Mouse (Mus musculus) kidney, postnatal 14 days (tissue): Measurements from ENCODE around the gene Nxnl1.
A peak's percentile ranks its signal among the peaks of the same experiment; 100 is the strongest.

ENCODE experiments used
- DNase-seq: peaks from one replicate; pipeline ENCODE4 v3.0.0; 2022; ENCODE audit warnings: mixed read lengths

The Nxnl1 gene

DNA sequence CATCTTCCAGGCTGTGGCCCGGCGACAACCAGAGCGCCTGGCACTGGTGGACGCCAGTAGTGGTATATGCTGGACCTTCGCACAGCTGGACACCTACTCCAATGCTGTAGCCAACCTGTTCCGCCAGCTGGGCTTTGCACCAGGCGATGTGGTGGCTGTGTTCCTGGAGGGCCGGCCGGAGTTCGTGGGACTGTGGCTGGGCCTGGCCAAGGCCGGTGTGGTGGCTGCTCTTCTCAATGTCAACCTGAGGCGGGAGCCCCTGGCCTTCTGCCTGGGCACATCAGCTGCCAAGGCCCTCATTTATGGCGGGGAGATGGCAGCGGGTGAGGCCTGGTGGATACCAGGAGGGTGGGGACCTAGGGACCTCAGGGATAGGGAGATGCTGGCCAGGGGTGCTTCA, 13.1 kb upstream of the Nxnl1 start:
- no peak for DNase-seq

DNA sequence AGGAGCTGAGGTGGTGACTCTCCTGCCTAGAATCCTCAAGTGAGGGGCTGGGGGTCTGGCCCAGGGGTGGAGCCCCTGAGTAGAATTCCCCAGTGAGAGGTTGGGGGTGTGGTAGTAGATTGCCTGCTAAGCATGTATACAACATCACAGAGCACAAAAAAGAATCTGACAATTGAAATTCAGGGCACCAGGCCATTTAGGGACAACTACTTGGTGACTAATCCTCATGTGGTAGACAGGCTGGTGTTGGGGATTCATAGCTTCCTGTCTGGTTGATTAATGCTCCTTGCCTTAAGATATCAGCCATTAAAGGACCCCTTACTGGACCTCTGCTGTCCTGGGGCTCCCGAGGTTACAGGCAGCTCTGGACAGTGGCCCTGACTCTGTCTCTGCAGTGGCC, 12.6 kb upstream of the Nxnl1 start:
- DNase-seq, result no peak

- no peak for DNase-seq
Measured at GRCm38 (mm10) chr8:71577856-71578387, 11.5 kb upstream of the Nxnl1 start.

GRCm38 (mm10) chr8:71575020-71575419, 8.6 kb upstream of the Nxnl1 start:
- DNase-seq, result no peak

DNA sequence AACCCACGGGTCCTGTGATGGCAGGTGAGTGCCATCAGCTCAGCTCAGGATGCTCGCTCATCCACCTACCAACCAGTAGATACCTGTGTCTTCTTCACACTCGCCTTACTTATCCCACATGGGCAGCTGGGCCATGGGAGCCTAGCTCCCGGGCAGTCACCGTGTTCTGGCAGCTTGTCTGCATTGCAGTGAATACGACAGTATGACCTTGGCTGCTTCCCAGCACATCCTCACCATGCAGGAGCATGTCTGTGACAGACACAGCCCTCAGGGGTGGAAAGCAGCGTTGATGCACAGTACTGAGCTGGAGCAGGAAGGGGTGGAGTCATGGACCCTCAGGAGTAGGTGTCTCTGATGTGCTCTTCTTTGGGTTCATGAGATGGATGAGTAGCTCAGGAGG, 8.0 kb upstream of the Nxnl1 start:
- DNase-seq, result no peak

DNA sequence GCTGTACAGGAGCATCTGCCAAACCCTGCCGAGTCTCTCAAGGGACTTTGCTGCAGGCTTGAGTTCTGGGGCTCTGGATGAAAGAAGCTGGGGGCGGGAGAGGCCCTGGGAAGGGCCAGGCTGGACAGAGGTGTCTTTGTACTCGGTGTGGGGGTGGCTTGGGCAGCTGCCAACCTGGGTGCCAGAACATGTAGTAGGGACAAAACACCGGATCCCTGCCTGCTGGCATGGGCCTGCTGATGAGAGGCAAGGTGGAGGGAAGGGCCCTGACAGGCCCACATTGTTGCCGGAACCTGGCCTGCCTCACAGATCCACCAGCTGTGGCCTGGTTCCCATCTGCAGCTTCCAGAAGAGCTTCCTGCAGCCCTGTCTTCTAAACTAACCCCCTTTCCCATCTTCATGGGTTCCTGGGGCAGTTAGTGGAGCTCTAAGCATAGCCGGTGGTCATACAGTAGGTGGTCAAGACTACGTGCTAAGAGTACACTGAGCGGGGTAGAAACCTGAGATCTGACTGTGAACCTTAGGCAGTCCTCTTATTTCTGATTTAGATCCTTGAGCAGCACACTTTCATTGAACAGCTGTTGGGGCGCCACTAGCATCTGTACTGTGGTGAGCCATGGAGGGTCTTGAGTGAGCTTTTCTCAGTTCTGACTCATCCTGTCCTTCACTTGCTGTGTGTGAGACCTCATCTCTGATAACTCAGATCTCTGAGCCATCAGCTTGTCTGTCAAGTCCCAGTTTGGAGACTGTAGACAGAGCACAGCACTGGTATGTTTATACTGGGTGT, 6.6 kb upstream of the Nxnl1 start:
- DNase-seq, result peak; percentile 78

GRCm38 (mm10) chr8:71572077-71572476, 5.7 kb upstream of the Nxnl1 start:
- DNase-seq, result no peak

- peak; percentile 98 for DNase-seq
Measured at GRCm38 (mm10) chr8:71570291-71570954, 4.0 kb upstream of the Nxnl1 start.

- peak; percentile 96 for DNase-seq
Measured at GRCm38 (mm10) chr8:71569366-71570290, 3.2 kb upstream of the Nxnl1 start.

DNA sequence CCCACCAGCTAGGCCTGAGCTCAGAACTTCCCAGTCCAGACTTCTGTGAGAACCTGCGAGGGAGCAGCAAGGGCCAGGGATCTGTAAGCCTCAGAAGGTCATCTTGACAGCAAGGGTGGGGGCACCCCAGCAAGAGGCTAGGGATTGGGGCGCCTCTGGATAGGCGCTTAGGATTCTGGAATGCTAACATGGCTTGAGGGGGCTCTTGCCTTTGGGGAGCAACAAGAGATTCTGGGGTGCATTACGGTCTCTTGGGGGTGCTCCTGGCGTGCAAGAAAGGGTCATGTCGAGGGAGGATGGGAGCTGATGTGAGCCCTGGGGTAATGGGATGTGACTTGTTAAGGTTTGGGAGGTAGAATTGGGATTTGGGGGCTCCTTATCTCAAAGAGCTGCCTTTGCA, 2.5 kb upstream of the Nxnl1 start:
- DNase-seq, result no peak

GRCm38 (mm10) chr8:71568387-71568937, 2.1 kb upstream of the Nxnl1 start, which contains the start of gene Slc27a1:
Slc27a1 (plus strand) TSS chr8:71568882.
- DNase-seq, result peak; percentile 91

DNA sequence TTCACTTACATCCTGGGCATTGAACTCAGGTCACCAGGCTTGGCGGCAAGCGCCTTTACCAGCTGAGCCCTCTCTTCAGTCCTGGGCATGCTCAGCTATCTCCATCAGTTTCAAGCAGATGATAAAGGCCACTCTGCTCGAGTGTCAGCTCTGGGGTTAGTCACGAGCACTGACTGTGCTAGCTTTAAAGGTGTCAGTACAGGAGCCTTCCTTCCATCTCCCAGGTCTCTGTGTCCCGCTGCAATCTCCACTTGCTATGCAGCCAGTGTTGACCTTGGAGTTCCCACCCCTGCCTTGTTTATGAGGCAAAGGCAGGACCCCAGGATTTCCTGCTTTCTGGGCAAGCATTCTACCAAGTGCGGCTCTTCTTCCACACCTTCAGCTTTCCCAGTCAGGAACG, 1.2 kb upstream of the Nxnl1 start:
- no peak for DNase-seq

GRCm38 (mm10) chr8:71563992-71564391, 2.4 kb downstream of the Nxnl1 start:
- no peak for DNase-seq

DNA sequence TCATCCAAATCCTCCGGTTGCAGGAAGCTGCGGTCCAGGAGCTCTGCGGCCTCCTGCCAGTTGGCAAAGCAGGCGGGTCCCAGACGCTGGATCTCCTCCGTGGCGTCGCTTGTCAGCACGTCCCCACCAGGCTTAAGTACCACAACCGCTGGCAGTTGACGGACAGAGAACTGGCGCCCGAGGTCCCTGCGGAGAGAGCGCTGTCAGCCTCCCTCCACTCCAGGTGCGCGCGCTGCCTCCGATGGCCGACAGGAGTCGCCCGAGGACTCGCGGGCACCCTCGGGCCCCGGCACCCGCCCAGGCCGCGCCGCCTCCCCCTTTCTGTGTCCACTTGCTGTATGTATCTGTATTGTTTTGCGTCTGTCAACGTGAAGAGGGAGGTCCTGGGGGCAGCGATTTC, 3.6 kb downstream of the Nxnl1 start:
- peak; percentile 87 for DNase-seq

DNA sequence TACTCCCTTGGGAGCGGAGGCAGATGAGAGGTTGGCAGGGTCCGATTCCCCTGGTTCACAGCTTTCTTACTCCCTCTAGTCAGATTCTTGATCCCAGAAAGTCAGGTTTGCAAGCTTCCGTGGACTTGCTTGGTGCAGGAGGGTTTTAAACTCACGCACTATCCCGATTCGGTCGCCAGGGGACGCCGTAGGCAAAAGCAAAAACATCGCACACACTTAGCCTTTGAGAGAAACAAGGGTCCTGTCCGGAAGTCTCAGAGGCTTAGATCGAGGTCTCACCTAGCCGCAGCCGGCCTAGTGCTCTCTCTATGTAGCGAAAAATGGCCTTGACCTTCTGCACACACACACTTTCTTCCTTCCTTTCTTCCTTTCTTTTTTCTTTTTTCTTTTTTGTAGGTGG, 5.0 kb downstream of the Nxnl1 start:
- DNase-seq, result peak; percentile 71

DNA sequence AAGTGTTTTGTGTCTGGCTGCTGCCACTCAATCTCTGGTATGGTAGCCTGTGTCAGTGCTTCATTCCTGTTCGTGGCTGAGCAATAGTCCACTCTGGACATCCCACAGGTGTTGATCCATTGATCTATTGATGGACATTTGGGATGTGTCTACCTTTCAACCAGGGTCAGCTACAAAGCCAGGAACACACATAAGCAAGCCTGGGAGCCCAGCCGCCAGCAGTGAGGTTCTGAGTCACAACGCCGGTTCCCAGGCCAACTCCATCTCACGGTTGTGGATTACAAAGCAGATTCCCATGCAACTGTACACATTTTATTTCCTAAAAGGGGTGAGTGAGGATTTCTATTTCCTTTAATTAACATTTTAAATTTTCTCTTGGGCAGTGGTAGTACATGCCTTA, 5.6 kb downstream of the Nxnl1 start:
- no peak for DNase-seq

- no peak for DNase-seq
Measured at GRCm38 (mm10) chr8:71560071-71560470, 6.3 kb downstream of the Nxnl1 start.

- DNase-seq, result peak; percentile 86
Measured at GRCm38 (mm10) chr8:71558958-71559690, 7.3 kb downstream of the Nxnl1 start.

DNA sequence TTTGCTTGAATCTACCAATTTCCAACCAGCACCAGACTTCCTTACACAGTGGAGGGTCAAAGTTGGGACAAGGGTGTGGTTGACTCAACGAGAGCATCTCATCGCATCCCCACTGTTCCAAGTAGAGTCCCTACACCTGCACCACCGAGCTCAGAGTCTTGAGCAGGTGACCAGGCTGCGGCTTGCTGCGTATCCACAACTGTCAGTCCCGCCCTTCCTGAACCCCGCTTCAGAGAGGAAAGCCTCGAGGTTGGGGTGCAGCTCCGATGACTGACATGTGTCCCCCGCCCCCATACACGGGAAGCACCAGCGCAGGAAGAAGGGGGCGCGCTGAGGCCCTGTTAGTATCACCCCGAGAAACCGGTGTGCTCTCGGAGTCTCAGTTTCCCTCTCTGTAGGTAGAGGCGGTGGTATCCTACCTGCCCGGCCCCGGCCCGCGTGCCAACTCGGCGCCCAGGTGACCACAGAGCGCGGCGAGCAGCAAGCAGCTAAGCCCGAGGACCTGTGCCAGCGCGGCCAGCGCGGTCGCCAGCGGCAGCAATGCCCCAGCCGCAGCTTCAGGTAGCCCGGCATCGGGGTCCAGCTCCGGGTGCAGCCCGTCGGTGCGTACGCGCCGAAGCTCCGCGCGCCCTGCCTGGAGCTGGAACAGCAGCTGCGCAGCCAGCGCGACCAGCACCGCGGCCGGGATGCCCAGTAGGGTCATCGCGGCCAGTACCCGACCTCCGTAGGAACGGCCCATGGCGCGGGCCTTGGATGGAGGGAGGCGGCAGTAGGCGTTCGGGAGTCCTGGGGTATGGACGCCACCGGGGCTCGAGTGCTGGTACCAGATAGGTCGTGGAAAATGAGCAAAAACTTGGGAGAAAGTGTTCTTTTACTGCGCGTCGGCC, 8.1 kb downstream of the Nxnl1 start, which contains the start of gene Tmem221:
Gene Tmem221, minus strand, starts transcription at position 801 of the 887 bp plus-strand sequence.
- DNase-seq, result no peak

GRCm38 (mm10) chr8:71554644-71555043, 11.8 kb downstream of the Nxnl1 start:
- no peak for DNase-seq

- no peak for DNase-seq
Measured at GRCm38 (mm10) chr8:71554001-71554400, 12.4 kb downstream of the Nxnl1 start.
